Mouse (Mus musculus): ENCODE results near the gene Fos.

- no peak for TF ChIP-seq EP300 (IDR thresholded peaks at IDR 0.05)
- no peak for TF ChIP-seq CTCF (IDR thresholded peaks at IDR 0.05)
These were observed 11.0 kb downstream of the Fos start for GRCm38 (mm10) chr12:85484655-85485054.
